Mouse (Mus musculus) heart, embryonic 11.5 days (tissue): ENCODE results near the gene Rab23. TPM values are rescaled to one million over a fixed set of nuclear protein-coding genes. Genes with fewer than 3 reads are reported as not detected.

Experiments used
- ATAC-seq: fragments of 200-750 bp; cut with Nextera tagmentation; replicated peaks from 2 replicates; pipeline ENCODE4 v1.8.0; 2017; ENCODE audit warnings: moderate library complexity; ENCODE audit not compliant: insufficient number of reproducible peaks, low FRiP score, low TSS enrichment
- H3K27ac ChIP-seq: fragments of 300-500 bp; sonication (generic); 2 replicates; pipeline ENCODE4 v1.5.1; 2014; ENCODE audit warnings: mild to moderate bottlenecking, low read depth, low read length
- H3K27me3 ChIP-seq: fragments of 300-500 bp; sonication (generic); 2 replicates; pipeline ENCODE4 v1.6.1; 2014; ENCODE audit warnings: mild to moderate bottlenecking, low read length, mixed read lengths; ENCODE audit not compliant: control insufficient read depth, insufficient read depth
- H3K36me3 ChIP-seq: fragments of 300-500 bp; sonication (generic); 2 replicates; pipeline ENCODE4 v1.6.1; 2014; ENCODE audit warnings: mild to moderate bottlenecking, low read length, moderate library complexity, mixed read lengths; ENCODE audit not compliant: control insufficient read depth, insufficient read depth
- H3K4me1 ChIP-seq: fragments of 300-500 bp; sonication (generic); 2 replicates; pipeline ENCODE4 v1.6.1; 2014; ENCODE audit warnings: low read length; ENCODE audit not compliant: control insufficient read depth, insufficient read depth
- H3K4me2 ChIP-seq: fragments of 300-500 bp; sonication (generic); 2 replicates; pipeline ENCODE4 v1.6.1; 2014; ENCODE audit warnings: mild to moderate bottlenecking, moderate library complexity
- H3K4me3 ChIP-seq: fragments of 300-500 bp; sonication (generic); 2 replicates; pipeline ENCODE4 v1.5.1; 2014; ENCODE audit warnings: low read depth, low read length
- H3K9ac ChIP-seq: fragments of 300-500 bp; sonication (generic); 2 replicates; pipeline ENCODE4 v1.6.1; 2014; ENCODE audit warnings: mild to moderate bottlenecking, low read depth, low read length, moderate library complexity
- H3K9me3 ChIP-seq: fragments of 300-500 bp; sonication (generic); replicated peaks from 2 replicates; pipeline ENCODE4 v1.6.1; 2016; ENCODE audit warnings: low read length; ENCODE audit not compliant: control insufficient read depth
- WGBS: fragments of 180-500 bp; shearing (Covaris S2); extraction: QIAGEN DNeasy Blood & Tissue Kit; methylation state at CpG from one replicate; pipeline ENCODE4 v1.1.7; 2014; ENCODE audit not compliant: insufficient replicate concordance; 5-methylcytosine and 5-hydroxymethylcytosine counted together
- polyA plus RNA-seq: library from polyadenylated mRNA; unstranded; fragments of >200 nt; fragmentation: Nextera tagmentation; extraction: Ambion mirVana; gene quantifications from 2 replicates; pipeline ENCODE4 v1.2.1, GENCODE M21; 2014

Rab23 gene
- polyA plus RNA-seq, 1 experiment from 2014 or later, result 14.2 TPM

GRCm38 (mm10) chr1:33788493-33788892, 68.8 kb downstream of the Rab23 start:
- Histone ChIP-seq H3K4me3 (no peak overlapping the region), H3K4me1 (no peaks in the 10 kb centered on the region), H3K36me3 (no peaks in the 10 kb centered on the region), H3K4me2 (no peak overlapping the region), H3K9me3 (no peaks in the 10 kb centered on the region), H3K27me3 (no peaks in the 10 kb centered on the region), H3K9ac (no peak overlapping the region), H3K27ac (no peak overlapping the region)
- 47% methylated on average over 3 of the region's 3 CpGs for WGBS
- no peak for ATAC-seq

Other genes starting within 250 kb of the Rab23 start
- 25.5 and 27.8 TPM in 2 replicates for gene Prim2, start 50.1 kb upstream of the Rab23 start, polyA plus RNA-seq
- gene Bag2, start 37.9 kb downstream of the Rab23 start, polyA plus RNA-seq, result 96.4 and 99.9 TPM in 2 replicates
- gene Zfp451, start 94.7 kb downstream of the Rab23 start, polyA plus RNA-seq, result 20.5 and 26.9 TPM in 2 replicates
- gene Bend6, start 187.9 kb downstream of the Rab23 start, polyA plus RNA-seq, result 4.3 and 4.5 TPM in 2 replicates
- 24.5 and 26.9 TPM in 2 replicates for gene Dst, start 188.3 kb downstream of the Rab23 start, polyA plus RNA-seq